Mouse (Mus musculus) urinary bladder, adult 18-20 months (tissue): Measurements from ENCODE around the gene Mycbp.
"Not testable (repeated sequence)": the region's sequence is repeated elsewhere in the genome, so short reads cannot be mapped to it uniquely, and the experiment has no call there.

ENCODE experiments used
- DNase-seq, 2 experiments: peaks; one replicate each; pipeline ENCODE4 v3.0.0; 2022; ENCODE audit warnings: low spot score in 2 of 2, mixed read lengths in 2 of 2

The Mycbp gene

GRCm38 (mm10) chr4:123940878-123941277, 36.2 kb downstream of the Mycbp start:
- DNase-seq = not testable (repeated sequence)

GRCm38 (mm10) chr4:123946701-123947100, 42.1 kb downstream of the Mycbp start:
- DNase-seq = no peak

- no peak for DNase-seq
Observed at GRCm38 (mm10) chr4:123947149-123947548, 42.5 kb downstream of the Mycbp start.

GRCm38 (mm10) chr4:123948901-123949300, 44.3 kb downstream of the Mycbp start:
- DNase-seq = no peak

GRCm38 (mm10) chr4:123949649-123950048, 45.0 kb downstream of the Mycbp start:
- DNase-seq = peak; percentile 19 to 41

GRCm38 (mm10) chr4:123952059-123952458, 47.4 kb downstream of the Mycbp start:
- DNase-seq = no peak

- peak; percentile 52 to 76 for DNase-seq
Observed at GRCm38 (mm10) chr4:123956703-123957491, 52.3 kb downstream of the Mycbp start.

- DNase-seq = no peak
Observed at GRCm38 (mm10) chr4:123957492-123957808, 52.8 kb downstream of the Mycbp start.

- DNase-seq = no peak
Observed at GRCm38 (mm10) chr4:123957891-123958290, 53.3 kb downstream of the Mycbp start.

GRCm38 (mm10) chr4:123960955-123961354, 56.3 kb downstream of the Mycbp start:
- no peak for DNase-seq
